Mouse (Mus musculus): ENCODE results near the gene Soat2.

DNA sequence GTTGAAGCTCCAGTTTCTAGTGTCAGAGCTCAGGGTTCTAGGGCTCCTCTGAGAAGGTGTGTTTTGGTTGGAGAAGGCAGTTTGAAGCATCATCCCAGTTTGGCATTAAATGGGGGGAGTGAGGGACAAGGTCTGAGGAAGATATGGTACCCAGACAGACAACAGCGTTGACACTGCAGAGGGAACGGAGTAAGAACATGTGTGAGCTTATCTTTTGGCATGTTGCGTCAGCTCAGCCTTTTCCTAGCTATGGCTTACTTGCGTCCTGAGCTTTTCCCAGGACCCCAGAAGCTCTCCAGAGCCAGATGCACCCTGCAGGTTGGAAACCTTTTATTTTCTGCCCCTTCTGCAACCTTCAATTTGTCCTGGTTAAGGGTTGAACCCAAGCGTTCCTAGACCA is 4.2 kb upstream of the Soat2 start:
- no peak for TF ChIP-seq CTCF (IDR thresholded peaks at IDR 0.05)
- TF ChIP-seq EP300 (IDR thresholded peaks at IDR 0.05), result no peak
